Mouse (Mus musculus) forebrain, postnatal 0 days (tissue): ENCODE results near the gene Gabarapl2. TPM values are rescaled to one million over a fixed set of nuclear protein-coding genes. Genes with fewer than 3 reads are reported as not detected.
A peak's percentile ranks its signal among the peaks of the same experiment; 100 is the strongest.

Source experiments
- ATAC-seq: fragments of 200-750 bp; cut with Nextera tagmentation; 2 replicates; pipeline ENCODE4 v1.8.0; 2017; ENCODE audit warnings: mild to moderate bottlenecking, moderate library complexity
- DNase-seq: peaks from one replicate; pipeline ENCODE4 v3.0.0-alpha.2; 2015
- H3K27ac ChIP-seq: fragments of 300-500 bp; sonication (generic); 2 replicates; pipeline ENCODE4 v1.5.1; 2014; ENCODE audit warnings: low read depth, mild to moderate bottlenecking, antibody characterized with exemption, low read length, moderate library complexity, mixed read lengths
- H3K27me3 ChIP-seq: fragments of 300-500 bp; sonication (generic); 2 replicates; pipeline ENCODE4 v1.6.1; 2014; ENCODE audit warnings: mild to moderate bottlenecking, low read length, mixed read lengths; ENCODE audit not compliant: insufficient read depth
- H3K36me3 ChIP-seq: fragments of 300-500 bp; sonication (generic); 2 replicates; pipeline ENCODE4 v1.6.1; 2014; ENCODE audit warnings: mild to moderate bottlenecking, moderate library complexity; ENCODE audit not compliant: insufficient read depth
- H3K4me1 ChIP-seq: fragments of 300-500 bp; sonication (generic); 2 replicates; pipeline ENCODE4 v1.6.1; 2014; ENCODE audit warnings: antibody characterized with exemption; ENCODE audit not compliant: insufficient read depth
- H3K4me2 ChIP-seq: fragments of 300-500 bp; sonication (generic); 2 replicates; pipeline ENCODE4 v1.6.1; 2014; ENCODE audit warnings: low read depth, mild to moderate bottlenecking, moderate library complexity
- H3K4me3 ChIP-seq: fragments of 300-500 bp; sonication (generic); 2 replicates; pipeline ENCODE4 v1.5.1; 2014; ENCODE audit warnings: low read depth, low read length, mixed read lengths
- H3K9ac ChIP-seq: fragments of 300-500 bp; sonication (generic); 2 replicates; pipeline ENCODE4 v1.6.1; 2014; ENCODE audit warnings: mild to moderate bottlenecking
- H3K9me3 ChIP-seq: fragments of 300-500 bp; sonication (generic); 2 replicates; pipeline ENCODE4 v1.6.1; 2016; ENCODE audit warnings: low read length
- CTCF ChIP-seq: sonication (generic); IDR thresholded peaks from 2 replicates; pipeline ENCODE4 v1.5.1; 2016; ENCODE audit warnings: antibody characterized with exemption, control low read depth, low read depth
- WGBS: fragments of 180-500 bp; shearing (Covaris S2); extraction: QIAGEN DNeasy Blood & Tissue Kit; methylation state at CpG from one replicate; pipeline ENCODE4 v1.1.7; 2014; 5-methylcytosine and 5-hydroxymethylcytosine counted together
- polyA plus RNA-seq: library from polyadenylated mRNA; unstranded; fragments of >200 nt; fragmentation: Nextera tagmentation; extraction: Ambion mirVana; gene quantifications from 2 replicates; pipeline ENCODE4 v1.2.1, GENCODE M21; 2015
- total RNA-seq: library from RNA; depleted of rRNA; stranded (reverse); fragments of >200 nt; gene quantifications from 2 replicates; pipeline ENCODE4 v1.2.3, GENCODE M21; 2014; rRNA removed

Gene Gabarapl2
- total and polyA plus RNA-seq, 2 experiments from 2014 or later, result 155 to 489 TPM

DNA sequence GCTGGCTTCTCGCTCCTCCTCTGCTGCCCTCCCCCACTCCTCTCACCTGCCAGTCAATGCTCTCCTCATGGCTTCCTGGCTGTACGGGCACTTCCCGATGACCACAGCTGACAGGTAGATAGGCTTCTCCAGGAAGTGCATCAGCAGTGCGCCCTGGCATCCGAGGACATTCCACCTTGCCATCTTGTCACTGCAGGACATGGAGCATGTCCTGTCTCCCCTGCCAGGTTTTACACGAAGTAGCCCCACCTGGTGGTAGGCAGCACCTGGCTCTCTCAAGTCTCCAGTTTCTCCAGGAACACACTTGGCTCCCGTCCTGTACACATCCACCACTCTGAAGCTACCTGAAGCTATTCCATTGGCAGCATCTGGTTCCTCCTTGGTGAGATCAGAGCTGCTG lies 41.6 kb downstream of the Gabarapl2 start:
- Histone ChIP-seq H3K27ac (no peak overlapping the region), H3K9ac (no peak overlapping the region), H3K27me3 (no peaks in the 10 kb centered on the region), H3K9me3 (no peaks in the 10 kb centered on the region), H3K4me1 (no peaks in the 10 kb centered on the region), H3K4me2 (no peak overlapping the region), H3K36me3 (peaks cover 31% of the 10 kb centered on the region), H3K4me3 (no peak overlapping the region)
- 82% methylated on average over 7 of the region's 7 CpGs for WGBS
- DNase-seq (no peak), ATAC-seq (no peak)
- no peak; the same call in none of the 2 replicates for TF ChIP-seq CTCF

DNA sequence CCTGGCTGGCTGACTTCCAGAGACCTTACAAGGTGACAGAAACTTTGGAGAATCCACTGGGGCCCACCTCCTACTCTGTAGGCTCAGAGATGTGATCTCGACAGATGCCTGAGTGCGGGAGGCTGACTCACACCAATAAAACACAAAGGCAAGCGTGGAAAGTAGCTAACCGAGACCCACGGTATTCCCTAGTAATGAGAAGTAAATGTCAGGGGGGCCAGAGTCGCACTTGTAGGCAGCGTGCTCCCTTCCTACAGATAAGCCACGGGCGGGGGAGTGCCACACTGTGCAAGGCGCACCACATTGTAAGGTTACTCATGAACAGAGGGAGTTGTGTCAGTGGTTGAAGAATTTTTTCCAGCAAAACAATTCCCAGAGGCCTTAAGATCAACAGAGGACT lies 44.0 kb downstream of the Gabarapl2 start:
- Histone ChIP-seq H3K4me2 (no peak overlapping the region), H3K4me3 (no peak overlapping the region), H3K9ac (no peak overlapping the region), H3K27ac (no peak overlapping the region), H3K36me3 (peaks cover 31% of the 10 kb centered on the region), H3K27me3 (no peaks in the 10 kb centered on the region), H3K4me1 (no peaks in the 10 kb centered on the region), H3K9me3 (no peaks in the 10 kb centered on the region)
- TF ChIP-seq CTCF, result no peak
- no peak for ATAC-seq
- WGBS, result 93% methylated on average over 10 of the region's 10 CpGs
- DNase-seq, result no peak

GRCm38 (mm10) chr8:111989911-111990310 lies 49.4 kb downstream of the Gabarapl2 start:
- Histone ChIP-seq H3K4me2 (no peak overlapping the region), H3K4me1 (no peaks in the 10 kb centered on the region), H3K9me3 (no peaks in the 10 kb centered on the region), H3K27me3 (no peaks in the 10 kb centered on the region), H3K9ac (no peak overlapping the region), H3K27ac (no peak overlapping the region), H3K36me3 (peaks cover 38% of the 10 kb centered on the region), H3K4me3 (no peak overlapping the region)
- DNase-seq (peak; percentile 79), ATAC-seq (no peak)
- WGBS, result 12% methylated on average over 7 of the region's 7 CpGs
- peak; percentile 86 for TF ChIP-seq CTCF

GRCm38 (mm10) chr8:111991278-111991677 lies 50.8 kb downstream of the Gabarapl2 start:
- H3K9ac ChIP-seq, result peak overlapping the region; percentile 69
- H3K36me3 ChIP-seq, result peaks cover 41% of the 10 kb centered on the region
- 36% methylated on average over 8 of the region's 8 CpGs for WGBS
- peak overlapping the region; percentile 57 for H3K4me3 ChIP-seq
- H3K4me2 ChIP-seq, result peak overlapping the region; percentile 70
- no peak overlapping the region for H3K27ac ChIP-seq
- H3K4me1 ChIP-seq, result no peaks in the 10 kb centered on the region
- H3K9me3 ChIP-seq, result no peaks in the 10 kb centered on the region
- ATAC-seq, result no peak
- peak; percentile 49 for DNase-seq
- H3K27me3 ChIP-seq, result no peaks in the 10 kb centered on the region
- no peak for TF ChIP-seq CTCF

- 4% methylated on average over 32 of the region's 33 CpGs for WGBS
- ATAC-seq (peak; percentile 98), DNase-seq (peak; percentile 93)
- TF ChIP-seq CTCF, result peak; percentile 45
- Histone ChIP-seq H3K9ac (peak within 1 kb of the TSS; percentile 69), H3K36me3 (peaks cover 48% of the 10 kb centered on the region), H3K4me2 (peak within 1 kb of the TSS; percentile 70), H3K4me3 (peak within 1 kb of the TSS; percentile 57), H3K4me1 (no peaks in the 10 kb centered on the region), H3K9me3 (no peaks in the 10 kb centered on the region), H3K27ac (0 out of 2 replicates have a peak within 1 kb of the TSS, but pooled peaks have one; percentile 31), H3K27me3 (no peaks in the 10 kb centered on the region)
Observed at GRCm38 (mm10) chr8:111992013-111992702, 51.7 kb downstream of the Gabarapl2 start, which contains the start of gene Adat1. Gene Adat1 (minus strand): TSS chr8:111992302.

DNA sequence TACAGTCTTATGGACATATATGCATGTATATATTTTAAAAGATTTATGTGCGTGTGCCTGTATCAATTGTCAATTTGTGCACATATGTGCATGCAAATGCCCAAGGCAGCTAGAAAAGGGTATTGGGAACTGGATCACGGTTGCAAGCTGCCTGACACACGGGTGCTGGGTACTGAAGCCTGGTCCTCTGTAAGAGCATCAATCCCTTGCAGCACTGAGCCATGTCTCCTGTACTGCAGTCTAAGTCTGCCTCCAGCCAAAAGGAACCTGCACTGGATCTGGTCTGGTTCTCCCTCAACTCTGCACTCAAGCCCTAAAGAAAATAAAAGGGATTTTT lies 52.2 kb downstream of the Gabarapl2 start:
- WGBS, result 66% methylated on average over 3 of the region's 3 CpGs
- ATAC-seq, result no peak
- Histone ChIP-seq H3K4me3 (0 out of 2 replicates have a peak overlapping the region, but pooled peaks have one; percentile 57), H3K9me3 (no peaks in the 10 kb centered on the region), H3K4me2 (peak overlapping the region; percentile 70; the same call in 1 of the 2 replicates), H3K27me3 (no peaks in the 10 kb centered on the region), H3K9ac (0 out of 2 replicates have a peak overlapping the region, but pooled peaks have one; percentile 69), H3K36me3 (peaks cover 52% of the 10 kb centered on the region), H3K27ac (no peak overlapping the region), H3K4me1 (no peaks in the 10 kb centered on the region)
- no peak for TF ChIP-seq CTCF
- DNase-seq, result no peak

Other genes starting within 250 kb of the Gabarapl2 start
- not detected in 2 replicates for gene Ctrb1, start 249.7 kb upstream of the Gabarapl2 start, total RNA-seq
- not detected in 2 replicates for gene Ctrb1, start 249.7 kb upstream of the Gabarapl2 start, polyA plus RNA-seq
- 53.4 and 60.3 TPM in 2 replicates for gene Bcar1, start 196.9 kb upstream of the Gabarapl2 start, total RNA-seq
- gene Bcar1, start 196.9 kb upstream of the Gabarapl2 start, polyA plus RNA-seq, result 43.4 and 47.0 TPM in 2 replicates
- gene Cfdp1, start 86.4 kb upstream of the Gabarapl2 start, total RNA-seq, result 121 and 128 TPM in 2 replicates
- gene Cfdp1, start 86.4 kb upstream of the Gabarapl2 start, polyA plus RNA-seq, result 195 and 214 TPM in 2 replicates
- gene Tmem170, start 64.0 kb upstream of the Gabarapl2 start, total RNA-seq, result 3.0 and 3.6 TPM in 2 replicates
- 1.5 and 2.0 TPM in 2 replicates for gene Tmem170, start 64.0 kb upstream of the Gabarapl2 start, polyA plus RNA-seq
- gene Chst5, start 30.3 kb upstream of the Gabarapl2 start, total RNA-seq, result 1.5 and 3.7 TPM in 2 replicates
- 1.8 and 2.6 TPM in 2 replicates for gene Chst5, start 30.3 kb upstream of the Gabarapl2 start, polyA plus RNA-seq
- gene Tmem231, start 6.8 kb upstream of the Gabarapl2 start, total RNA-seq, result 15.9 and 19.9 TPM in 2 replicates
- gene Tmem231, start 6.8 kb upstream of the Gabarapl2 start, polyA plus RNA-seq, result 12.3 and 14.7 TPM in 2 replicates
- 4.5 TPM in 2 replicates for gene Adat1, start 51.6 kb downstream of the Gabarapl2 start, total RNA-seq
- 3.4 and 4.3 TPM in 2 replicates for gene Adat1, start 51.6 kb downstream of the Gabarapl2 start, polyA plus RNA-seq
- gene Kars, start 70.6 kb downstream of the Gabarapl2 start, total RNA-seq, result 125 and 136 TPM in 2 replicates
- 160 and 165 TPM in 2 replicates for gene Kars, start 70.6 kb downstream of the Gabarapl2 start, polyA plus RNA-seq
- gene Terf2ip, start 70.7 kb downstream of the Gabarapl2 start, total RNA-seq, result 61.0 and 71.2 TPM in 2 replicates
- gene Terf2ip, start 70.7 kb downstream of the Gabarapl2 start, polyA plus RNA-seq, result 31.6 and 61.5 TPM in 2 replicates
- gene Gm6793, start 74.3 kb downstream of the Gabarapl2 start, total RNA-seq, result not detected in 2 replicates
- gene Gm6793, start 74.3 kb downstream of the Gabarapl2 start, polyA plus RNA-seq, result 0.16 and 0.35 TPM in 2 replicates